Mouse (Mus musculus): ENCODE measurements around the gene Gm10392.

DNA sequence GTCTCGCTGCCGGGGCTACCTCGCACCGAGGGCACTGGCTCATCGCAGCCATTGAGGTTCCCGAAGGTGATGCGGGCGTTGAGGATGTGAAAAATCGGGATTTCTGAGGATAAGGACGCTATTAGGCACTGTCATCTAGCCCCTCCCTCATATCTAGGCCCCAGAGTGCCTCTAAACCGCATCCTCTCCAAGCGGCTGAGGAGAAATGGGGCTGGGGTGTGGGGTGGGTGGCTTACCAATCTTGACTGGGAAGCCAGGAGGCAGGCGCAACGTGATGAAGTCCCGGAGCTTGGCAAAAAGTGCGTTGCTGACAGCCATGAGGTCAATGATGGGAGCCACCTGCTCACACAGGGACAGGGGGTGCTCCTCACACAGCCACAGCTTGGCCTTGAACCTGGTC, 46.2 kb downstream of the Gm10392 start:
- no peak for TF ChIP-seq CTCF (IDR thresholded peaks at IDR 0.05; ENCODE audit: control insufficient read depth, insufficient read depth, insufficient read length)
- no peak for TF ChIP-seq MYOD1 (IDR thresholded peaks at IDR 0.05; ENCODE audit: control insufficient read depth, insufficient read length, low read depth)
- TF ChIP-seq MAX (IDR thresholded peaks at IDR 0.05): no peak
- TF ChIP-seq USF1 (IDR thresholded peaks at IDR 0.05; ENCODE audit: low read depth): no peak
- no peak for TF ChIP-seq CEBPB (IDR thresholded peaks at IDR 0.05; ENCODE audit: low read depth)
- TF ChIP-seq MYOG (IDR thresholded peaks at IDR 0.05; ENCODE audit: control insufficient read depth, extremely low read depth, insufficient read length): no peak
